Mouse (Mus musculus) neural tube, embryonic 14.5 days (tissue): ENCODE measurements around the gene Triap1. TPM values are rescaled to one million over a fixed set of nuclear protein-coding genes. Genes with fewer than 3 reads are reported as not detected.

Source experiments
- ATAC-seq: fragments of 200-750 bp; cut with Nextera tagmentation; 2 replicates; pipeline ENCODE4 v1.8.0; 2017; ENCODE audit warnings: low read depth, mild to moderate bottlenecking, moderate TSS enrichment, moderate library complexity
- H3K27ac ChIP-seq: fragments of 300-500 bp; sonication (generic); 2 replicates; pipeline ENCODE4 v1.5.1; 2014; ENCODE audit warnings: low read depth, mild to moderate bottlenecking, control low read depth, low read length, moderate library complexity, mixed read lengths
- H3K27me3 ChIP-seq: fragments of 300-500 bp; sonication (generic); 2 replicates; pipeline ENCODE4 v1.6.1; 2014; ENCODE audit warnings: low read length; ENCODE audit not compliant: control insufficient read depth, insufficient read depth
- H3K36me3 ChIP-seq: fragments of 300-500 bp; sonication (generic); 2 replicates; pipeline ENCODE4 v1.6.1; 2014; ENCODE audit warnings: low read length, mixed read lengths; ENCODE audit not compliant: control insufficient read depth, insufficient read depth
- H3K4me1 ChIP-seq: fragments of 300-500 bp; sonication (generic); 2 replicates; pipeline ENCODE4 v1.6.1; 2014; ENCODE audit warnings: low read length; ENCODE audit not compliant: control insufficient read depth, insufficient read depth
- H3K4me2 ChIP-seq: fragments of 300-500 bp; sonication (generic); 2 replicates; pipeline ENCODE4 v1.6.1; 2014; ENCODE audit warnings: mild to moderate bottlenecking, low read depth, low read length, control low read depth
- H3K4me3 ChIP-seq: fragments of 300-500 bp; sonication (generic); 2 replicates; pipeline ENCODE4 v1.5.1; 2014; ENCODE audit warnings: low read depth, low read length, control low read depth, mixed read lengths
- H3K9ac ChIP-seq: fragments of 300-500 bp; sonication (generic); replicated peaks from 2 replicates; pipeline ENCODE4 v1.6.1; 2014; ENCODE audit warnings: low read depth, mild to moderate bottlenecking, control low read depth, low read length, mixed read lengths
- H3K9me3 ChIP-seq: fragments of 300-500 bp; sonication (generic); 2 replicates; pipeline ENCODE4 v1.6.1; 2016; ENCODE audit warnings: low read length; ENCODE audit not compliant: control insufficient read depth
- WGBS: fragments of 180-500 bp; shearing (Covaris S2); extraction: QIAGEN DNeasy Blood & Tissue Kit; methylation state at CpG from one replicate; pipeline ENCODE4 v1.1.7; 2014; 5-methylcytosine and 5-hydroxymethylcytosine counted together
- polyA plus RNA-seq: library from polyadenylated mRNA; unstranded; fragments of >200 nt; fragmentation: Nextera tagmentation; extraction: Ambion mirVana; gene quantifications from 2 replicates; pipeline ENCODE4 v1.2.1, GENCODE M21; 2014

Gene Triap1
- polyA plus RNA-seq, 1 experiment from 2014 or later: 54.5 TPM

GRCm38 (mm10) chr5:115327610-115328548 is 13.1 kb upstream of the Triap1 start:
- peak overlapping the region; percentile 91 for H3K9ac ChIP-seq
- H3K27ac ChIP-seq: peak overlapping the region; percentile 81
- H3K9me3 ChIP-seq: no peaks in the 10 kb centered on the region
- peaks cover 12% of the 10 kb centered on the region for H3K36me3 ChIP-seq
- peak overlapping the region; percentile 85 for H3K4me2 ChIP-seq
- ATAC-seq: 0 out of 2 replicates have a peak, but pooled peaks have one; percentile 18
- no peaks in the 10 kb centered on the region for H3K27me3 ChIP-seq
- peak overlapping the region; percentile 64 for H3K4me3 ChIP-seq
- under 1% methylated on average over 48 of the region's 55 CpGs for WGBS
- H3K4me1 ChIP-seq: peaks cover 25% of the 10 kb centered on the region

GRCm38 (mm10) chr5:115330955-115331354 is 10.1 kb upstream of the Triap1 start:
- H3K36me3 ChIP-seq: peaks cover 42% of the 10 kb centered on the region

GRCm38 (mm10) chr5:115333626-115334025 is 7.4 kb upstream of the Triap1 start:
- ATAC-seq: no peak

More at GRCm38 (mm10) chr5:115330955-115331354, 10.1 kb upstream of the Triap1 start:
- peaks cover 22% of the 10 kb centered on the region for H3K4me1 ChIP-seq
- no peak for ATAC-seq
- H3K4me3 ChIP-seq: no peak overlapping the region
- H3K27me3 ChIP-seq: no peaks in the 10 kb centered on the region
- no peak overlapping the region for H3K27ac ChIP-seq
- no peak overlapping the region for H3K9ac ChIP-seq
- H3K9me3 ChIP-seq: no peaks in the 10 kb centered on the region
- H3K4me2 ChIP-seq: no peak overlapping the region
- WGBS: 89% methylated on average over 9 of the region's 9 CpGs

DNA sequence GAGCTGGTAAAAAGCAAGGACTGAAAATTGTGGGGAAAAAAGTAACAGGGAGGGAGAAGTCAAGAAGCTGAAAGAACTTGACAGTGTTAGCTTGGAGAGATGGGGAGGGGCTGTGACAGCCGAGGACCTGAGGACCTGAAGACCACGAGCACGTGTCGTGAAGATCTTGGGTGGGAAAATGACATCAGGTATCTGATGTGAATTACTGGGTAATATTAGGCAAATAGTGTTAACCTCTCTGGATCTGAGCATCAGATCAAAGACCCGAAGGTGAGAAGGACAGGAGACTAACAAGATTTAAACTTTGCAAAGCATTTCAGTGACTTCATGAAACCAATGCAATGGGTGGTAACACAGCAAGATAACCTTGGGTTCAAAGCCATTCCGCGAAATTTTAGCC is 1.0 kb upstream of the Triap1 start:
- Histone ChIP-seq H3K4me3 (peak overlapping the region; percentile 69), H3K9ac (peak overlapping the region; percentile 82; the same call in 1 of the 2 replicates), H3K4me2 (peak overlapping the region; percentile 55), H3K27me3 (no peaks in the 10 kb centered on the region), H3K4me1 (peaks cover 8% of the 10 kb centered on the region), H3K27ac (no peak overlapping the region), H3K9me3 (no peaks in the 10 kb centered on the region), H3K36me3 (peaks cover 29% of the 10 kb centered on the region)
- WGBS: 37% methylated on average over 7 of the region's 7 CpGs
- ATAC-seq: no peak

More at GRCm38 (mm10) chr5:115333626-115334025, 7.4 kb upstream of the Triap1 start:
- Histone ChIP-seq H3K4me1 (peaks cover 13% of the 10 kb centered on the region), H3K4me2 (no peak overlapping the region), H3K27ac (no peak overlapping the region), H3K36me3 (peaks cover 45% of the 10 kb centered on the region), H3K9ac (no peak overlapping the region), H3K9me3 (no peaks in the 10 kb centered on the region), H3K27me3 (no peaks in the 10 kb centered on the region), H3K4me3 (no peak overlapping the region)
- 81% methylated on average over 3 of the region's 3 CpGs for WGBS

DNA sequence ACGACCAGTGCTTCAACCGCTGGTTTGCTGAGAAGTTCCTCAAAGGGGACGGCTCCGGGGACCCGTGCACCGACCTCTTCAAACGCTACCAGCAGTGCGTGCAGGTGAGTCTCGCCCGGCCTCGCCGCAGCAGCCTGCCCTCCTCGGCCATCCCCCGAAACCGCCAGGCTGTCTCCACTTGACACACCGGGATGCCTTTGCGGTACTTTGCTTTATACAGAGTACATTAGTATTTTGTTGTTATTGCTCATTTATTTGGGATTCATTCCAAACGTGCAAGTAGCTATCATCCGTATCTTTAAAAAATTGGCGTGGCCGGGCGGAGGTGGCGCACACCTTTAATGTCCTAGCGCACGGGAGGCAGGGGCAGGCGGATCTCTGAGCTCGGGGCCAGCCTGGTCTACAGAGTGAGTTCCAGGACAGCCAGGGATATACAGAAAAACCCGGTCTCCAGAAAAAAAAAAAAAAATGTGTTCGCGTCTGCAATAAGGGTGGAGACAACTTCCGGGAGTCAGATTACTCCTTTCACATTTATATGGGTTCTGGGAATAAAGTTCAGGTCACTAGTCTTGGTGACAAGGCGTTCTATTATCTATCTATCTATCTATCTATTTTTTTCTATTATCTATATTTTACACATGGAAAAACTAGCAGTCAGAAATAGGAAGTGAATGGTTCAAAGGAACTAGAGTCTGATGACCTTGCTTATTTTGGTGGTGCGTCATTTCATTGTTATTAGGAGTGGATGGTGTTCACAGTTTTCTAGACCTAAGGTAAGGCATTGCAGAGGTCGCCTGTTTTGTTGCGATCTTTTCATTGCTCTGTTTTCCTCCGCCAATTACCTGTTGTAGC is 515 bp downstream of the Triap1 start:
- Histone ChIP-seq H3K9ac (peak overlapping the region; percentile 82), H3K27me3 (no peaks in the 10 kb centered on the region), H3K4me2 (peak overlapping the region; percentile 55), H3K9me3 (no peaks in the 10 kb centered on the region), H3K4me1 (peaks cover 8% of the 10 kb centered on the region), H3K27ac (peak overlapping the region; percentile 86; the same call in 1 of the 2 replicates), H3K36me3 (peaks cover 20% of the 10 kb centered on the region), H3K4me3 (peak overlapping the region; percentile 69)
- WGBS: 12% methylated on average over 36 of the region's 36 CpGs
- ATAC-seq: peak; percentile 47; the same call in 1 of the 2 replicates

DNA sequence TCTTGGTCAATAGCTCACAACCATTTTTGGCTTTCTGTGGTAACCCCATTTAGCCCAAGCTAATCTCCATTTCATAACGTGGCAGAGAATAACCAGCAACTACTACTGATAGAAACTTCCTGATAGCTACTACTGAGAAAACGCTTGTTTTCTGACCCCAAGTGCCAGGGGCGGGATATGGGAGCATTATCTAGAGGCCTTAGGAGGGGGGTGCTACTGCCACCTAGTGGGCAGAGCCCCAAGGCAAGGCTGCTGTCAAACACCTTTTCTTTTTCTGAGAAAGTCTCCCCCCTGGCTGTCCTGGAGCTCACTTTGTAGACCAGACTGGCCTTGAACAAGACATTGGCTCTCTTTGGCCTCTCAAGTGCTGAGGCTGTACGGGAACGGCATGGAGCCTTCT is 6.5 kb downstream of the Triap1 start:
- H3K27ac ChIP-seq: no peak overlapping the region
- no peak overlapping the region for H3K9ac ChIP-seq
- peak overlapping the region; percentile 99 for H3K4me2 ChIP-seq
- no peaks in the 10 kb centered on the region for H3K27me3 ChIP-seq
- ATAC-seq: 0 out of 2 replicates have a peak, but pooled peaks have one; percentile 25
- peak overlapping the region; percentile 88 for H3K4me3 ChIP-seq
- WGBS: 1% methylated on average over 5 of the region's 5 CpGs
- no peaks in the 10 kb centered on the region for H3K9me3 ChIP-seq
- peaks cover 15% of the 10 kb centered on the region for H3K4me1 ChIP-seq
- peaks cover 20% of the 10 kb centered on the region for H3K36me3 ChIP-seq

GRCm38 (mm10) chr5:115348546-115349224 is 7.7 kb downstream of the Triap1 start, which contains the start of gene Cox6a1:
Cox6a1 (minus strand) TSS chr5:115348981.
- Histone ChIP-seq H3K4me1 (peaks cover 15% of the 10 kb centered on the region), H3K9ac (peak within 1 kb of the TSS; percentile 76), H3K9me3 (no peaks in the 10 kb centered on the region), H3K27me3 (no peaks in the 10 kb centered on the region), H3K4me2 (peak within 1 kb of the TSS; percentile 99), H3K27ac (peak within 1 kb of the TSS; percentile 74), H3K36me3 (peaks cover 17% of the 10 kb centered on the region), H3K4me3 (peak within 1 kb of the TSS; percentile 88)
- under 1% methylated on average over 73 of the region's 74 CpGs for WGBS
- ATAC-seq: peak; percentile 94

GRCm38 (mm10) chr5:115349225-115349555 is 8.2 kb downstream of the Triap1 start:
- Histone ChIP-seq H3K4me2 (peak overlapping the region; percentile 59), H3K4me1 (peaks cover 15% of the 10 kb centered on the region), H3K27ac (peak overlapping the region; percentile 74), H3K36me3 (peaks cover 12% of the 10 kb centered on the region), H3K9me3 (no peaks in the 10 kb centered on the region), H3K9ac (peak overlapping the region; percentile 57; the same call in 1 of the 2 replicates), H3K4me3 (peak overlapping the region; percentile 88), H3K27me3 (no peaks in the 10 kb centered on the region)
- peak; percentile 36; the same call in 1 of the 2 replicates for ATAC-seq
- WGBS: under 1% methylated on average over 18 of the region's 18 CpGs
